Mouse (Mus musculus) left cerebral cortex, adult 18-20 months (tissue): ENCODE data around the gene Arglu1. TPM values are rescaled to one million over a fixed set of nuclear protein-coding genes. Genes with fewer than 3 reads are reported as not detected.

Source experiments
- DNase-seq, 2 experiments: peaks; one replicate each; pipeline ENCODE4 v3.0.0; 2021 to 2022; ENCODE audit warnings: low spot score in 2 of 2, mixed read lengths in 1 of 2
- long read RNA-seq, 2 experiments: library from polyadenylated mRNA; stranded (forward); transcript quantifications; one replicate each; pipeline ENCODE4 v2.0.0; 2021
- total RNA-seq, 2 experiments: library from RNA; stranded (reverse); gene quantifications; 2 replicates each; pipeline ENCODE4 v1.2.3; 2021

The Arglu1 gene
- total RNA-seq: 10 to 100 TPM; 89.2 to 97.9 TPM
- long read RNA-seq, experiment 1, transcript Arglu1-201 (4 exons, 3,197 nt): major isoform, 113 of 159 reads
- long read RNA-seq, experiment 1, transcript Arglu1-204 (3 exons, 3,559 nt): minor isoform, 19 of 159 reads
- long read RNA-seq, experiment 1, partial matches to known transcripts: 6 of 159 reads
- long read RNA-seq, experiment 1, other reads (novel, unspliced or antisense): 21 of 159 reads
- long read RNA-seq, experiment 2, transcript Arglu1-204 (3 exons, 3,559 nt): minor isoform, 13 of 95 reads
- long read RNA-seq, experiment 2, transcript Arglu1-201 (4 exons, 3,197 nt): major isoform, 63 of 95 reads
- long read RNA-seq, experiment 2, partial matches to known transcripts: 15 of 95 reads
- long read RNA-seq, experiment 2, other reads (novel, unspliced or antisense): 4 of 95 reads

- peak; percentile 99 for DNase-seq
These were observed at the start of gene Arglu1 for GRCm38 (mm10) chr8:8690146-8691092. Gene Arglu1 (minus strand): TSS chr8:8690521.

- DNase-seq: no peak
These were observed 47.0 kb upstream of the Arglu1 start for GRCm38 (mm10) chr8:8737271-8737670.

GRCm38 (mm10) chr8:8736826-8737225 lies 46.5 kb upstream of the Arglu1 start:
- DNase-seq: no peak

GRCm38 (mm10) chr8:8733804-8734203 lies 43.5 kb upstream of the Arglu1 start:
- no peak for DNase-seq

GRCm38 (mm10) chr8:8728643-8729042 lies 38.3 kb upstream of the Arglu1 start:
- no peak for DNase-seq

- DNase-seq: no peak
These were observed 36.2 kb upstream of the Arglu1 start for GRCm38 (mm10) chr8:8726547-8726946.

- no peak for DNase-seq
These were observed 14.5 kb upstream of the Arglu1 start for GRCm38 (mm10) chr8:8704813-8705212.

GRCm38 (mm10) chr8:8703668-8704067 lies 13.3 kb upstream of the Arglu1 start:
- no peak for DNase-seq

GRCm38 (mm10) chr8:8700821-8701220 lies 10.5 kb upstream of the Arglu1 start:
- no peak for DNase-seq

GRCm38 (mm10) chr8:8700229-8700628 lies 9.9 kb upstream of the Arglu1 start:
- no peak for DNase-seq

- peak; percentile 67 to 80 for DNase-seq
These were observed 721 bp downstream of the Arglu1 start for GRCm38 (mm10) chr8:8689454-8690145.

- no peak for DNase-seq
These were observed 1.4 kb downstream of the Arglu1 start for GRCm38 (mm10) chr8:8688823-8689453.

- DNase-seq: no peak
These were observed 4.8 kb downstream of the Arglu1 start for GRCm38 (mm10) chr8:8685517-8685916.

- DNase-seq: no peak
These were observed 7.6 kb downstream of the Arglu1 start for GRCm38 (mm10) chr8:8682697-8683096.

GRCm38 (mm10) chr8:8678236-8678635 lies 12.1 kb downstream of the Arglu1 start:
- no peak for DNase-seq

GRCm38 (mm10) chr8:8674864-8675263 lies 15.5 kb downstream of the Arglu1 start:
- no peak for DNase-seq

GRCm38 (mm10) chr8:8661759-8662138 lies 28.6 kb downstream of the Arglu1 start:
- DNase-seq: peak; percentile 94 to 96

GRCm38 (mm10) chr8:8661103-8661758 lies 29.1 kb downstream of the Arglu1 start, which contains the start of gene Efnb2:
Gene Efnb2 (minus strand): TSS chr8:8661242.
- peak; percentile 96 to 97 for DNase-seq

- DNase-seq: no peak
These were observed 29.8 kb downstream of the Arglu1 start for GRCm38 (mm10) chr8:8660307-8661098.
